Mouse (Mus musculus) adrenal gland, adult 10 weeks (tissue): ENCODE results near the gene Pard3b. TPM values are rescaled to one million over a fixed set of nuclear protein-coding genes. Genes with fewer than 3 reads are reported as not detected.

Experiments used
- polyA plus RNA-seq: library from polyadenylated mRNA; stranded (reverse); fragments of 350-450 nt; fragmentation: Illumina TruSeq; extraction: RNeasy Lipid Tissue Mini Kit (QIAGEN cat#74804); gene quantifications from one replicate; pipeline ENCODE4 v1.2.3, GENCODE M21; 2014; ENCODE audit warnings: low read depth, low replicate concordance

The Pard3b gene
- 9.5 TPM for polyA plus RNA-seq

DNA sequence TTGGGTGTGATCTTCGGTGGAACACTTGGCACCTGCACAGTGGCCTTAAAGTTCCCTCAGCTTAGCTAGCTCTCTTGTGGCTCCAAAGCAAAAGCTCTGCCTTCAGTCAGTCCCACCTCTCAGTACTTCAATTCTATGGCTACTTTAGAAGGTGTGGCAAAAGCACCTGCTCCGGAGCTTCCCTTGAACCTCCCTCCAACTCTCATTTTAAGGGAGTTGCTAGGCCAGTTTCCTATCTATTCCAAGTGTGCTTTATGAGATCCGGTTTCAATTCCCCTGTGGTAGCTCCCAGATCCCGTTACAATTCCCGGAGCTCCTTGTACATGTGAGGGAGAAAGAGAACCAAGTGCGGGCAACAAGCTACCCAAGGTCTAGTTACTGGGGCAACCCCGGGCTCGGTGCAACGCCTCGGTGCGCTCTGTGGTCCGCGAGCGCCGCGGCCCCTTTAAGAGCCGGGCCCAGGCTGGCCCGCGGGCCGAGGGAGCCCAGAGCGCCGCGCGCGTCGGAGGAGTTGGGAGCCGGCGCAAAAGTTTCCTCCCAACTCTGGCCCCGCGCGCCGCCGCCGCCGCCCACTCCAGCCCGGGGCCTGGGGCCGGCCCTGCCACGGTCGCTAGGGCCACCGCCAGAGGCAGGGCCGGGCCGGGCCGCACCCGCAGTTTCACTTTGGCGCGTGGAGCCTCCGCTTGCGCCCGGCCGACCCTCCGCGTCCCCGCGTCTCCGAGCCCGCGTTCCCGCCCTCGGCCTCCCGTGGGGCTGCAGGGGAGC is at the start of gene Pard3b:
TSS of gene Pard3b (plus strand) at position 478 of the 765 bp plus-strand sequence.

